Mouse (Mus musculus) CH12.LX (cell line): Measurements from ENCODE around the gene Morn5. TPM values are rescaled to one million over a fixed set of nuclear protein-coding genes. Genes with fewer than 3 reads are reported as not detected.

ENCODE experiments used
- polyA plus RNA-seq: library from polyadenylated mRNA; unstranded; fragments of >175 nt; gene quantifications from 2 replicates; pipeline ENCODE4 v1.2.1, GENCODE M21; 2012; ENCODE audit warnings: low read depth; ENCODE audit not compliant: insufficient read length
- total RNA-seq, 2 experiments: library from RNA; depleted of rRNA; stranded (reverse); fragments of 300-350 nt in 1 of 2; fragments of >200 nt in 1 of 2; gene quantifications; 2 replicates each; pipeline ENCODE4 v1.2.3; 2012 to 2014

Morn5 gene
- total and polyA plus RNA-seq, 3 experiments, result 0.38 TPM; not detected in 2

Other genes with a start within 250 kb of the Morn5 start
- gene Ttll11, start 69.5 kb upstream of the Morn5 start, total RNA-seq (2012; rRNA removed), result 0.04 and 0.21 TPM in 2 replicates
- 0.11 TPM in 1 of 2 replicates, not detected in the other for gene Ttll11, start 69.5 kb upstream of the Morn5 start, total RNA-seq (2014; rRNA removed)
- 0.31 TPM in 1 of 2 replicates, not detected in the other for gene Ttll11, start 69.5 kb upstream of the Morn5 start, polyA plus RNA-seq
- 119 and 121 TPM in 2 replicates for gene Ndufa8, start 52 bp upstream of the Morn5 start, total RNA-seq (2012; rRNA removed)
- 111 and 124 TPM in 2 replicates for gene Ndufa8, start 52 bp upstream of the Morn5 start, total RNA-seq (2014; rRNA removed)
- gene Ndufa8, start 52 bp upstream of the Morn5 start, polyA plus RNA-seq, result 179 and 203 TPM in 2 replicates
- 0.13 and 0.42 TPM in 2 replicates for gene Lhx6, start 56.0 kb downstream of the Morn5 start, total RNA-seq (2012; rRNA removed)
- 0.18 and 0.31 TPM in 2 replicates for gene Lhx6, start 56.0 kb downstream of the Morn5 start, total RNA-seq (2014; rRNA removed)
- 0.11 and 0.30 TPM in 2 replicates for gene Lhx6, start 56.0 kb downstream of the Morn5 start, polyA plus RNA-seq
- 18.5 and 20.9 TPM in 2 replicates for gene Mrrf, start 86.9 kb downstream of the Morn5 start, total RNA-seq (2012; rRNA removed)
- 17.2 and 23.1 TPM in 2 replicates for gene Mrrf, start 86.9 kb downstream of the Morn5 start, total RNA-seq (2014; rRNA removed)
- gene Mrrf, start 86.9 kb downstream of the Morn5 start, polyA plus RNA-seq, result 22.2 and 33.1 TPM in 2 replicates
- gene Rbm18, start 87.3 kb downstream of the Morn5 start, total RNA-seq (2012; rRNA removed), result 12.4 and 13.3 TPM in 2 replicates
- gene Rbm18, start 87.3 kb downstream of the Morn5 start, total RNA-seq (2014; rRNA removed), result 25.6 and 26.3 TPM in 2 replicates
- gene Rbm18, start 87.3 kb downstream of the Morn5 start, polyA plus RNA-seq, result 14.9 and 17.0 TPM in 2 replicates
- 3.0 and 3.1 TPM in 2 replicates for gene Ptgs1, start 181.0 kb downstream of the Morn5 start, total RNA-seq (2012; rRNA removed)
- 2.9 and 3.0 TPM in 2 replicates for gene Ptgs1, start 181.0 kb downstream of the Morn5 start, total RNA-seq (2014; rRNA removed)
- 1.6 and 2.6 TPM in 2 replicates for gene Ptgs1, start 181.0 kb downstream of the Morn5 start, polyA plus RNA-seq